Mouse (Mus musculus): ENCODE data around the gene Depdc1b.

The Depdc1b gene

GRCm38 (mm10) chr13:108315702-108316486 lies at the start of gene Depdc1b:
Gene Depdc1b (plus strand): TSS chr13:108316332.
- peak; percentile 95 to 96 for DNase-seq (ENCODE audit: low spot score in 2 of 2)

GRCm38 (mm10) chr13:108267841-108268634 lies 48.1 kb upstream of the Depdc1b start:
- no peak for DNase-seq (ENCODE audit: low spot score in 2 of 2)

- no peak for DNase-seq (ENCODE audit: low spot score in 2 of 2)
These were observed 44.5 kb upstream of the Depdc1b start for GRCm38 (mm10) chr13:108271458-108272148.

GRCm38 (mm10) chr13:108272332-108272731 lies 43.8 kb upstream of the Depdc1b start:
- DNase-seq (ENCODE audit: low spot score in 2 of 2), result no peak

GRCm38 (mm10) chr13:108273034-108273433 lies 43.1 kb upstream of the Depdc1b start:
- DNase-seq (ENCODE audit: low spot score in 2 of 2), result no peak

- no peak for DNase-seq (ENCODE audit: low spot score in 2 of 2)
These were observed 42.7 kb upstream of the Depdc1b start for GRCm38 (mm10) chr13:108273456-108273855.

GRCm38 (mm10) chr13:108276561-108276960 lies 39.6 kb upstream of the Depdc1b start:
- no peak for DNase-seq (ENCODE audit: low spot score in 2 of 2)

GRCm38 (mm10) chr13:108277320-108277719 lies 38.8 kb upstream of the Depdc1b start:
- no peak for DNase-seq (ENCODE audit: low spot score in 2 of 2)

GRCm38 (mm10) chr13:108278592-108278991 lies 37.5 kb upstream of the Depdc1b start:
- no peak for DNase-seq (ENCODE audit: low spot score in 2 of 2)

- no peak for DNase-seq (ENCODE audit: low spot score in 2 of 2)
These were observed 31.8 kb upstream of the Depdc1b start for GRCm38 (mm10) chr13:108284312-108284711.

- DNase-seq (ENCODE audit: low spot score in 2 of 2), result no peak
These were observed 28.2 kb upstream of the Depdc1b start for GRCm38 (mm10) chr13:108287953-108288352.

- DNase-seq (ENCODE audit: low spot score in 2 of 2), result no peak
These were observed 26.7 kb upstream of the Depdc1b start for GRCm38 (mm10) chr13:108289436-108289835.

- no peak for DNase-seq (ENCODE audit: low spot score in 2 of 2)
These were observed 25.8 kb upstream of the Depdc1b start for GRCm38 (mm10) chr13:108290314-108290713.

GRCm38 (mm10) chr13:108297350-108298093 lies 18.6 kb upstream of the Depdc1b start:
- peak in 1 of 2 experiments; percentile 18 for DNase-seq (ENCODE audit: low spot score in 2 of 2)

- no peak for DNase-seq (ENCODE audit: low spot score in 2 of 2)
These were observed 17.9 kb upstream of the Depdc1b start for GRCm38 (mm10) chr13:108298241-108298640.

- DNase-seq (ENCODE audit: low spot score in 2 of 2), result no peak
These were observed 15.7 kb upstream of the Depdc1b start for GRCm38 (mm10) chr13:108300346-108300950.

GRCm38 (mm10) chr13:108301411-108301810 lies 14.7 kb upstream of the Depdc1b start:
- DNase-seq (ENCODE audit: low spot score in 2 of 2), result no peak

- DNase-seq (ENCODE audit: low spot score in 2 of 2), result no peak
These were observed 13.0 kb upstream of the Depdc1b start for GRCm38 (mm10) chr13:108302957-108303675.

- DNase-seq (ENCODE audit: low spot score in 2 of 2), result no peak
These were observed 12.3 kb upstream of the Depdc1b start for GRCm38 (mm10) chr13:108303841-108304240.

GRCm38 (mm10) chr13:108304680-108305079 lies 11.5 kb upstream of the Depdc1b start:
- DNase-seq (ENCODE audit: low spot score in 2 of 2), result no peak

Data from right cerebral cortex, adult 2 months (tissue).